Mouse (Mus musculus): ENCODE data around the gene Tmem86b. TPM values are rescaled to one million over a fixed set of nuclear protein-coding genes. Genes with fewer than 3 reads are reported as not detected.

Tmem86b gene
- polyA plus RNA-seq, 1 experiment: 46.0 TPM

DNA sequence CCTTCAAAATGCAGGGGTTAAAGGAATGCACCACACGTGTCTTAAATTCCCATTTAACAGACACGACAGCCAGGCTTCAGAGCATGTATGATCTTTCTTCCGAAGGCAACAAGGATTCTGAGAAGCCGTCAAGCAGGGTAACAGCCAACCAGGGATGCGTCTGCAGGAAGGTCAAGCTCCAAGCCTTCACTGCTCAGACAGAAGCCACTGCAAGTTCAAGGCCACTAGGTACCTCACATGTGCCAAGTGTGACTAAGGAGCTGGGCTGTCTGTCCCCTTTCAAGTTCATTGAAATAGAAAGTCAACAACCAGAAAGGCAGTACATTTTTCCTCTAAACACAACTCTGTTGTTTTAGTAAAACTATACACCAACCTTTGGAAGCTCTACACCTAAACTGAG is 35.6 kb upstream of the Tmem86b start:
- Histone ChIP-seq H3K36me3 (ENCODE audit: control insufficient read depth, insufficient read depth, low read length) (no peaks in the 10 kb centered on the region; the same call in 1 of the 2 replicates), H3K4me3 (ENCODE audit: control insufficient read depth, low read depth, low read length) (no peak overlapping the region), H3K27ac (ENCODE audit: control insufficient read depth, insufficient read depth, low read depth, low read length) (no peak overlapping the region), H3K27me3 (ENCODE audit: control insufficient read depth, insufficient read depth, low read length) (no peaks in the 10 kb centered on the region), H3K4me1 (ENCODE audit: control insufficient read depth, insufficient read depth, low read length) (no peaks in the 10 kb centered on the region; the same call in 1 of the 2 replicates)
- TF ChIP-seq CTCF (IDR thresholded peaks at IDR 0.05; ENCODE audit: control insufficient read depth, insufficient read depth, insufficient replicate concordance, low read depth, low read length) (no peak), POLR2A (IDR thresholded peaks at IDR 0.05; ENCODE audit: control insufficient read depth, low read depth, low read length) (no peak)

DNA sequence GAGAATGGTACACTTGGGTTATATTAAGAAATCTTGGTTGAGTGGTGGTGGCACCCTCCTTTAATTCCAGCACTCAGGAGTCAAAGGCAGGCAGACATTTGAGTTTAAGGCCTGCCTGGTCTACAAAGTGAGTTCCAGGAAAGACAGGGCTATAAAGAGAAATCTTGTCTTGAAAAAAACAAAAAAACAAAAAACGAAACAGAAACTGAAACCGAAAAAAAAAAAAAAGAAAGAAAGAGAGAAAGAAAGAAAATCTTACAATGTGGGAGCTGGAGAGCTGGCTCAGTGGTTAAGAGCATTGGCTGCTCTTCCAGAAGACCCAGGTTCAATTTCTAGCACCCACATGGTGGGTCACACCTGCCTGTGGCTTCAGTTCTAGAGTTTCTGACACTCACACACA is 32.5 kb upstream of the Tmem86b start:
- H3K36me3 ChIP-seq (ENCODE audit: control insufficient read depth, insufficient read depth, low read length): no peaks in the 10 kb centered on the region; the same call in 1 of the 2 replicates
- H3K4me3 ChIP-seq (ENCODE audit: control insufficient read depth, low read depth, low read length): no peak overlapping the region
- peaks cover 2% of the 10 kb centered on the region; the same call in 1 of the 2 replicates for H3K4me1 ChIP-seq (ENCODE audit: control insufficient read depth, insufficient read depth, low read length)
- no peak overlapping the region for H3K27ac ChIP-seq (ENCODE audit: control insufficient read depth, insufficient read depth, low read depth, low read length)
- H3K27me3 ChIP-seq (ENCODE audit: control insufficient read depth, insufficient read depth, low read length): no peaks in the 10 kb centered on the region
- TF ChIP-seq POLR2A (IDR thresholded peaks at IDR 0.05; ENCODE audit: control insufficient read depth, low read depth, low read length) (no peak), CTCF (IDR thresholded peaks at IDR 0.05; ENCODE audit: control insufficient read depth, insufficient read depth, insufficient replicate concordance, low read depth, low read length) (no peak)

DNA sequence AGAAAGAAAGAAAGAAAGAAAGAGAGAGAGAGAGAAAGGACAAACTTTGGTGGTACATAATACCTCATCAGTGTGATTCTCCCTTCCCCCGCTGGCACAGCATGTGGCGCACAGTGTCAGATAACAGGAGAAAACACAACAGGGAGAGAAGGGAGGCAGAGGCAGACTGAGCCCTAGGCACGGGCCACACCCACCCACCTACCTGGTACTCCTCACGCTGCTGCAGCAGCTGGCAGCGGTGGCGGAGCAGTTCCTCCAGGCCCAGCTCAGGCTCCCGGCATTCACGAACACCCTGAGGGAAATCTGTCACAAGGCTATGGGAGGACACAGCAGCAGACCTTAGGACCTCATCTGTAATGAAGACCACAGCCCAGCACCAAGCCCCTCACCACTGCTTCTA is 32.0 kb upstream of the Tmem86b start:
- no peak overlapping the region for H3K27ac ChIP-seq (ENCODE audit: control insufficient read depth, insufficient read depth, low read depth, low read length)
- H3K36me3 ChIP-seq (ENCODE audit: control insufficient read depth, insufficient read depth, low read length): no peaks in the 10 kb centered on the region; the same call in 1 of the 2 replicates
- peaks cover 2% of the 10 kb centered on the region; the same call in 1 of the 2 replicates for H3K4me1 ChIP-seq (ENCODE audit: control insufficient read depth, insufficient read depth, low read length)
- H3K4me3 ChIP-seq (ENCODE audit: control insufficient read depth, low read depth, low read length): no peak overlapping the region
- H3K27me3 ChIP-seq (ENCODE audit: control insufficient read depth, insufficient read depth, low read length): no peaks in the 10 kb centered on the region
- TF ChIP-seq POLR2A (IDR thresholded peaks at IDR 0.05; ENCODE audit: control insufficient read depth, low read depth, low read length) (no peak), CTCF (IDR thresholded peaks at IDR 0.05; ENCODE audit: control insufficient read depth, insufficient read depth, insufficient replicate concordance, low read depth, low read length) (no peak)

DNA sequence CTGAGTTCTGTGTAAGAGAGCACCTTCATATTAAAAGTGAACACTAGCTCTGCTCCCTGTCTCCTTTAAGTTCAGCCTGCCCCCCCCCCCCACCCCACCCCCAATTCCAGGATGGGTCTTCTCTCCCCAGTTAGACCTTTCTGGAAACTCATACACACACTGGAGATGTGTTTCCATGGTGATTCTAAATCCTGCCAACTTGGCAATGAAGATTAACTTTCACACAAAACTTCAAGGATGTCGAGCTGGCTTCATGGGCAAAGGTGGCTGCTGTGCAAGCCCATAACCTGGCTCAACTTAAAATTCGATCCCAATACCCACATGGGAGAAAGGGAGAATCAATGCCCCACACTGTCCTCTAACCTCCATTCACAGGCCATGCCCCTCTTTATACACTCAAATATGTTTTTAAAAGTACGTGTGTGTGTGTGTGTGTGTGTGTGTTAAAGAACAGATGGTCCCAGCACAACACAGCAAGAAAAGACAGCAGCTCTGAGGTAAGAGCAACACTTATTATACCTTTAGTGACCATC is 28.8 kb upstream of the Tmem86b start:
- TF ChIP-seq POLR2A (IDR thresholded peaks at IDR 0.05; ENCODE audit: control insufficient read depth, low read depth, low read length) (no peak), CTCF (IDR thresholded peaks at IDR 0.05; ENCODE audit: control insufficient read depth, insufficient read depth, insufficient replicate concordance, low read depth, low read length) (no peak)
- Histone ChIP-seq H3K27me3 (ENCODE audit: control insufficient read depth, insufficient read depth, low read length) (no peaks in the 10 kb centered on the region), H3K4me3 (ENCODE audit: control insufficient read depth, low read depth, low read length) (peak overlapping the region; percentile 86), H3K27ac (ENCODE audit: control insufficient read depth, insufficient read depth, low read depth, low read length) (peak overlapping the region; percentile 14), H3K36me3 (ENCODE audit: control insufficient read depth, insufficient read depth, low read length) (no peaks in the 10 kb centered on the region; the same call in 1 of the 2 replicates), H3K4me1 (ENCODE audit: control insufficient read depth, insufficient read depth, low read length) (peaks cover 9% of the 10 kb centered on the region; the same call in 1 of the 2 replicates)

DNA sequence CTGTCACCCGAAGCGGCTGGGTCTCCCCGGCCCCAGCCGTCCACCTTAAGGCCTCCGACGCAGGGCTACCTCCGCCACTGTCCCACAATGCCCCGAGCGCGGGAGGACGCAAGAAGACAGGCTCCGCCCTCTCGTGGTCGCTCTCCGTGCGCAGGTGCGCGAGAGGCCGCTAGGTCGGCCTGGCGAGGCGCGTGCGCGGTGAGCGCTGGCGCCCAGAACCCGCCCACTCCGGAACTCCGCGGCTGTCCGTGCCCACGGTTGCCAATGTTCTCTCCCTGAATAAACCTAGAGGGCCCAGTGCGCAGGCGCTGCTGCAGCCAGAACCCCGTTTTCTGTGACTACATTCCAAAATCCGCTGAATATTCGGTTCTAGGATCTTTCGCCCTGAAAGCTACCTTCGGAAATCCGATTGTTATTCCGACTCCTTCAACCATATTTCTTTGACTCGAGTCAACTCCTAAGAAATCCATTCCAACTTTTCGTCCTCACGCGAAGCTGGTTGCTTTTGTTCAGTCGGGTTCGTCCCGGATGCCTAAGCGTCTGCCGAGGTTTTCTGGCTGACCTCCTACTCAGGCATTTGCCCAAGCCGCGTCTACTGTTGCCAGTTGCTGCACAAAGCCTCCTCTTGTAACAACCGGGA is 27.8 kb upstream of the Tmem86b start, which contains the start of gene Ppp6r1:
Gene Ppp6r1 (minus strand): TSS at position 108 of the 640 bp plus-strand sequence.
- H3K36me3 ChIP-seq (ENCODE audit: control insufficient read depth, insufficient read depth, low read length): no peaks in the 10 kb centered on the region
- H3K4me3 ChIP-seq (ENCODE audit: control insufficient read depth, low read depth, low read length): peak within 1 kb of the TSS; percentile 86
- TF ChIP-seq CTCF (IDR thresholded peaks at IDR 0.05; ENCODE audit: control insufficient read depth, insufficient read depth, insufficient replicate concordance, low read depth, low read length) (no peak), POLR2A (IDR thresholded peaks at IDR 0.05; ENCODE audit: control insufficient read depth, low read depth, low read length) (peak; percentile 95)
- H3K4me1 ChIP-seq (ENCODE audit: control insufficient read depth, insufficient read depth, low read length): peaks cover 9% of the 10 kb centered on the region; the same call in 1 of the 2 replicates
- peak within 1 kb of the TSS; percentile 86 for H3K27ac ChIP-seq (ENCODE audit: control insufficient read depth, insufficient read depth, low read depth, low read length)
- no peaks in the 10 kb centered on the region for H3K27me3 ChIP-seq (ENCODE audit: control insufficient read depth, insufficient read depth, low read length)

DNA sequence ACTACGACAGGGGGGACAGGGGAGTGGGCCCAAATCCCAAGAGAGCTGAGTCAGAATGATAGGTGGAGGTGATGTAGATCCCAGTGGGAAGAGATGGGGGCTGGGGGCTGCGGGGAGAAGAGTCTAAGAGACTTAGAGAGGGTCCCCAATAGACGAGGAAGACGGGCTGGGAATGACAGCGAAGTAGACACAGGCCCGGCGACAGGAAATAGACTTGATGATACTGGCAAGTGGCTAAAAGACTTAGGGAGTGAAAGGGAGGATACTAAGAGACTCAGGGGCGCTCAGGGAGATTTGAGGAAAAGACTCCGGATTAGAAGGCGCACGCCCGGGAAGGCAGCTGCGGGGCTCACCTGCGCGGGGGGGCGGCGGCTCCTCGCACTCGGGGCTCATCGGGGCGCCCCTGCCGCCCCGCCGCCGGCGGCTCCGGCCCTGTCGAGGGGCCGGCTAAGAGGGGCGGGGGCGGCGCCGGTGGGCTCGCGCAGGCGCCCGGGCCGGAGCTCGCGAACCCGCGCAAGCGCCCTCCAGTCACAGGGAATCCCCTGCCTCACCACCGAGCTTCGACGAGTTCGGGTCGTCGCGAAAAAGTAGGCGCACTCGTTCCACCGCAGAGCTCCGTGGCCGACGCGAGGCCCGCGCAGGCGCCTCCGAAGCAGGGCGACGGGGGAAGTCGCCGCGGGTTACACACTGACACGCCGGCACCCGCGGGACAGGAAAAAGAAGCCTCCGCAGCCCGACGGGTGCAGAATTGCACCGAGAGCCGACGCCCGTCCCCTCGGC is 27.1 kb upstream of the Tmem86b start:
- TF ChIP-seq CTCF (IDR thresholded peaks at IDR 0.05; ENCODE audit: control insufficient read depth, insufficient read depth, insufficient replicate concordance, low read depth, low read length) (no peak), POLR2A (IDR thresholded peaks at IDR 0.05; ENCODE audit: control insufficient read depth, low read depth, low read length) (no peak)
- peak overlapping the region; percentile 86 for H3K4me3 ChIP-seq (ENCODE audit: control insufficient read depth, low read depth, low read length)
- H3K36me3 ChIP-seq (ENCODE audit: control insufficient read depth, insufficient read depth, low read length): no peaks in the 10 kb centered on the region
- H3K4me1 ChIP-seq (ENCODE audit: control insufficient read depth, insufficient read depth, low read length): peaks cover 9% of the 10 kb centered on the region; the same call in 1 of the 2 replicates
- H3K27ac ChIP-seq (ENCODE audit: control insufficient read depth, insufficient read depth, low read depth, low read length): peak overlapping the region; percentile 86
- H3K27me3 ChIP-seq (ENCODE audit: control insufficient read depth, insufficient read depth, low read length): no peaks in the 10 kb centered on the region
